Mouse (Mus musculus) granulocyte monocyte progenitor cell, adult 5-6 weeks (primary cell): ENCODE measurements around the gene Igfbp5. TPM values are rescaled to one million over a fixed set of nuclear protein-coding genes. Genes with fewer than 3 reads are reported as not detected.

Source experiments
- ATAC-seq: replicated peaks from 2 replicates; pipeline ENCODE4 v1.8.0; 2016; ENCODE audit warnings: mild to moderate bottlenecking, moderate TSS enrichment, inconsistent platforms; ENCODE audit not compliant: poor library complexity, severe bottlenecking
- total RNA-seq, 2 experiments: library from RNA; stranded (forward) in 1 of 2; stranded (reverse) in 1 of 2; fragments of 200-712, 200-1000 nt in 1 of 2; fragments of >200 nt in 1 of 2; fragmentation: Nextera tagmentation in 1 of 2; gene quantifications; 2 replicates each; pipeline ENCODE4 v1.2.3; 2014 to 2017

The Igfbp5 gene
- total RNA-seq (2014; fragmentation: Nextera tagmentation) (not detected in 2 replicates), total RNA-seq (2017) (0.09 TPM in 1 of 2 replicates, not detected in the other)

GRCm38 (mm10) chr1:72874287-72875211 is at the start of gene Igfbp5:
Gene Igfbp5, minus strand, starts transcription at chr1:72874884.
- no peak for ATAC-seq

- no peak for ATAC-seq
Measured at GRCm38 (mm10) chr1:72914815-72915214, 40.1 kb upstream of the Igfbp5 start.

- ATAC-seq = no peak
Measured at GRCm38 (mm10) chr1:72913073-72913472, 38.4 kb upstream of the Igfbp5 start.

GRCm38 (mm10) chr1:72895821-72896220 is 21.1 kb upstream of the Igfbp5 start:
- ATAC-seq = no peak

- no peak for ATAC-seq
Measured at GRCm38 (mm10) chr1:72887910-72888309, 13.2 kb upstream of the Igfbp5 start.

GRCm38 (mm10) chr1:72885819-72886169 is 11.1 kb upstream of the Igfbp5 start:
- ATAC-seq = no peak

- no peak for ATAC-seq
Measured at GRCm38 (mm10) chr1:72885111-72885818, 10.6 kb upstream of the Igfbp5 start.

- no peak for ATAC-seq
Measured at GRCm38 (mm10) chr1:72879319-72879634, 4.6 kb upstream of the Igfbp5 start.

GRCm38 (mm10) chr1:72878473-72879318 is 4.0 kb upstream of the Igfbp5 start:
- no peak for ATAC-seq

GRCm38 (mm10) chr1:72877892-72878291 is 3.2 kb upstream of the Igfbp5 start:
- peak; percentile 55; the same call in 1 of the 2 replicates for ATAC-seq

GRCm38 (mm10) chr1:72876111-72876510 is 1.4 kb upstream of the Igfbp5 start:
- ATAC-seq = no peak

- no peak for ATAC-seq
Measured at GRCm38 (mm10) chr1:72875708-72876107, 1.0 kb upstream of the Igfbp5 start.

GRCm38 (mm10) chr1:72873511-72874286 is 985 bp downstream of the Igfbp5 start:
- ATAC-seq = no peak; the same call in 1 of the 2 replicates

- no peak for ATAC-seq
Measured at GRCm38 (mm10) chr1:72873078-72873477, 1.6 kb downstream of the Igfbp5 start.

GRCm38 (mm10) chr1:72872521-72872920 is 2.2 kb downstream of the Igfbp5 start:
- 0 out of 2 replicates have a peak, but pooled peaks have one; percentile 29 for ATAC-seq

GRCm38 (mm10) chr1:72871697-72872411 is 2.8 kb downstream of the Igfbp5 start:
- ATAC-seq = no peak

- ATAC-seq = no peak
Measured at GRCm38 (mm10) chr1:72871337-72871696, 3.4 kb downstream of the Igfbp5 start.

GRCm38 (mm10) chr1:72870615-72871336 is 3.9 kb downstream of the Igfbp5 start:
- ATAC-seq = 0 out of 2 replicates have a peak, but pooled peaks have one; percentile 12
